In the genomic region with DNA sequence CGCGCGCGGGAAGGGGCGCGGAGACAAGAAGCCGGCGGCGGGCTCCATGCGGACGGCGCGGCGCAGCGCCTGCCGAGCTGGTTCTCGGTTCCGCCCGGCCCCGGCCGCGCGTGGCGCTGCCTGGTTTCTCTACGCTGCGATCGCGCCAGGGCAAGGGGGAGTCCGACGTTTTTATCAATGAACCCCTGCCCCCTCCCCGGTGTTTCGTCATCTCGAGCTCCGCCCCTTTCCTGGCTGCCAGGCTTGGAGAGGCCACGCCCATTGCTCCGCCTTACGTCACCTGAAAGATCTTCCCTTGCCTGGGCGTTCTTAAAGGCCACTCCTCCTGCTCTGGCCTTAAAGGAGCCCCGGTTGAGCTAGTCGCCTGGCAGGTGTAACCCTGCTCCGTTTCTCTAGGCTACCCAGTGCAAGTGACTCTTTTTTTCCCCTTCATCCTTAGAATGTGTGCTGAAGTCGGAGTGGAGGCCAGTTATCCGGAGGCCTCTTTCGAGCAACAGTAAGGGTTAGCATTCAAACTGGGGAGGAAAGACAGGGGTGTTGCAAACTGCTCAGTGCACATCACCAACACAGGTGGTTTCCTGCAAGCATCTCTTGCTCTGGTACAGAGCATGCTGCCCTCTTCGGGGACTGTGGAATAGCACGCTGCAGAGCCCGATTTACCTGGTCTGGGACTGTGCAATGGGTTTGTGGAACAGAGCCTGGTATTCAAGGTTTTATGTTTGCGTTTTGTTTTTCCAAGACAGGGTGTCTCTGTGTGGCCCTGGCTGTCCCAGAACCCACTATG, we compare ENCODE assay signal across 8 mouse cellular contexts. TPM values are rescaled to one million over a fixed set of nuclear protein-coding genes. Genes with fewer than 3 reads are reported as not detected.
DNase-seq lines count a peak whose midpoint lies in the region; ATAC-seq and TF ChIP-seq lines count a peak whose summit lies in the region.

A gene (minus strand): TSS at position 147 of the 784 bp plus-strand sequence.

- peak; percentile 34; the same call in 1 of the 2 replicates for TF ChIP-seq CTCF in bone marrow, adult 2 months (IDR thresholded peaks at IDR 0.05; ENCODE audit: control insufficient read depth, insufficient read depth, low read length)

- peak; percentile 97 for DNase-seq in 416B (ENCODE audit: low read depth)
- DNase-seq in heart, adult 9 months (ENCODE audit: low spot score in 2 of 2): peak; percentile 96 to 97
- DNase-seq in monocyte, adult 2 months (ENCODE audit: low read depth in 1 of 2, low spot score in 2 of 2): peak; percentile 96 to 97
- peak; percentile 97 to 98 for DNase-seq in spleen, postnatal 36 days (ENCODE audit: low spot score in 2 of 2)

- peaks cover 7% of the 10 kb centered on the region for H3K4me1 ChIP-seq in bone marrow, adult 2 months (ENCODE audit: control insufficient read depth, insufficient read depth, low read length)
- H3K4me1 ChIP-seq in embryonic facial prominence, embryonic 15.5 days: peaks cover 23% of the 10 kb centered on the region
- H3K4me1 ChIP-seq in kidney, embryonic 14.5 days (ENCODE audit: control insufficient read depth, insufficient read depth, low read length): peaks cover 9% of the 10 kb centered on the region; the same call in 1 of the 2 replicates
- peaks cover 16% of the 10 kb centered on the region for H3K4me1 ChIP-seq in limb, embryonic 15.5 days

- H3K4me2 ChIP-seq in embryonic facial prominence, embryonic 15.5 days (replicated peaks): peak within 1 kb of the TSS; percentile 96
- H3K4me2 ChIP-seq in kidney, embryonic 14.5 days (replicated peaks; ENCODE audit: low read depth, low read length): peak within 1 kb of the TSS; percentile 92
- H3K4me2 ChIP-seq in limb, embryonic 15.5 days: peak within 1 kb of the TSS; percentile 91

- peaks cover 15% of the 10 kb centered on the region for H3K27me3 ChIP-seq in embryonic facial prominence, embryonic 15.5 days
- peaks cover 14% of the 10 kb centered on the region for H3K27me3 ChIP-seq in kidney, embryonic 14.5 days (ENCODE audit: control insufficient read depth, insufficient read depth, low read length)
- peaks cover 18% of the 10 kb centered on the region for H3K27me3 ChIP-seq in limb, embryonic 15.5 days

- H3K4me3 ChIP-seq in bone marrow, adult 2 months (replicated peaks; ENCODE audit: control insufficient read depth, low read depth, low read length): peak within 1 kb of the TSS; percentile 65
- peak within 1 kb of the TSS; percentile 79 for H3K4me3 ChIP-seq in embryonic facial prominence, embryonic 15.5 days (replicated peaks)
- peak within 1 kb of the TSS; percentile 71 for H3K4me3 ChIP-seq in kidney, embryonic 14.5 days (ENCODE audit: low read length)
- peak within 1 kb of the TSS; percentile 81 for H3K4me3 ChIP-seq in limb, embryonic 15.5 days

- H3K36me3 ChIP-seq in embryonic facial prominence, embryonic 15.5 days: peaks cover 9% of the 10 kb centered on the region; the same call in 1 of the 2 replicates
- H3K36me3 ChIP-seq in kidney, embryonic 14.5 days (ENCODE audit: control insufficient read depth, insufficient read depth, low read length): peaks cover 3% of the 10 kb centered on the region; the same call in 1 of the 2 replicates
- H3K36me3 ChIP-seq in limb, embryonic 15.5 days: peaks cover 15% of the 10 kb centered on the region

- 3% methylated on average over 48 of the region's 48 CpGs for WGBS in bone marrow, adult 2 months
- 2% methylated on average over 48 of the region's 48 CpGs for WGBS in embryonic facial prominence, embryonic 15.5 days
- 2% methylated on average over 46 of the region's 48 CpGs for WGBS in kidney, embryonic 14.5 days
- 2% methylated on average over 31 of the region's 48 CpGs for WGBS in limb, embryonic 15.5 days

- peak; percentile 87 for ATAC-seq in embryonic facial prominence, embryonic 15.5 days (ENCODE audit: insufficient number of reproducible peaks, low FRiP score, low TSS enrichment, low read depth)
- ATAC-seq in kidney, embryonic 14.5 days (ENCODE audit: low FRiP score, low TSS enrichment): peak; percentile 90
- ATAC-seq in limb, embryonic 15.5 days (ENCODE audit: insufficient number of reproducible peaks, low FRiP score, low TSS enrichment, low read depth): peak; percentile 85

- H3K9me3 ChIP-seq in embryonic facial prominence, embryonic 15.5 days (replicated peaks): no peaks in the 10 kb centered on the region
- H3K9me3 ChIP-seq in kidney, embryonic 14.5 days (ENCODE audit: control insufficient read depth, low read length): no peaks in the 10 kb centered on the region
- no peaks in the 10 kb centered on the region for H3K9me3 ChIP-seq in limb, embryonic 15.5 days

- H3K27ac ChIP-seq in bone marrow, adult 2 months (ENCODE audit: control insufficient read depth, insufficient read depth, low read depth, low read length, poor library complexity): peak within 1 kb of the TSS; percentile 39
- H3K27ac ChIP-seq in embryonic facial prominence, embryonic 15.5 days (replicated peaks): 0 out of 2 replicates have a peak within 1 kb of the TSS, but pooled peaks have one; percentile 53
- no peak within 1 kb of the TSS for H3K27ac ChIP-seq in kidney, embryonic 14.5 days (ENCODE audit: low read depth, low read length)
- H3K27ac ChIP-seq in limb, embryonic 15.5 days: peak within 1 kb of the TSS; percentile 54

- peak within 1 kb of the TSS; percentile 70 for H3K9ac ChIP-seq in embryonic facial prominence, embryonic 15.5 days
- H3K9ac ChIP-seq in kidney, embryonic 14.5 days (ENCODE audit: low read depth, low read length): peak within 1 kb of the TSS; percentile 74
- peak within 1 kb of the TSS; percentile 54 for H3K9ac ChIP-seq in limb, embryonic 15.5 days

- TF ChIP-seq POLR2A in bone marrow, adult 2 months (IDR thresholded peaks at IDR 0.05; ENCODE audit: borderline replicate concordance, control insufficient read depth, low read depth, low read length): peak; percentile 59; the same call in 1 of the 2 replicates

RNA-seq across cellular contexts. Expression of the gene that starts here (rescaled TPM):
- 3.1 and 7.8 TPM in 2 replicates for polyA plus RNA-seq in bone marrow, adult 2 months (2011; ENCODE audit: insufficient read depth, insufficient read length, low replicate concordance, missing spikeins)
- 7.7 and 8.1 TPM in 2 replicates for polyA plus RNA-seq in embryonic facial prominence, embryonic 15.5 days (2015; fragmentation: Nextera tagmentation; extraction: Ambion mirVana)
- 2.4 and 2.9 TPM in 2 replicates for polyA plus RNA-seq in kidney, embryonic 14.5 days (2014; fragmentation: Nextera tagmentation; extraction: Ambion mirVana)
- 5.7 and 6.8 TPM in 2 replicates for polyA plus RNA-seq in limb, embryonic 15.5 days (2015; fragmentation: Nextera tagmentation; extraction: Ambion mirVana)
